Mouse (Mus musculus): Measurements from ENCODE around the gene Tmem143. TPM values are rescaled to one million over a fixed set of nuclear protein-coding genes. Genes with fewer than 3 reads are reported as not detected.
"Not testable (repeated sequence)": the region's sequence is repeated elsewhere in the genome, so short reads cannot be mapped to it uniquely, and the experiment has no call there.

Tmem143 gene
- polyA plus RNA-seq, 1 experiment = 2.0 TPM

- Histone ChIP-seq H3K27me3 (ENCODE audit: control insufficient read depth) (peaks cover 13% of the 10 kb centered on the region), H3K4me1 (ENCODE audit: control insufficient read depth) (peaks cover 1% of the 10 kb centered on the region), H3K4me3 (replicated peaks) (no peak overlapping the region), H3K36me3 (ENCODE audit: control insufficient read depth) (no peaks in the 10 kb centered on the region), H3K9me3 (ENCODE audit: control insufficient read depth, low read length) (peaks cover 20% of the 10 kb centered on the region)
- TF ChIP-seq TAL1 (IDR thresholded peaks at IDR 0.05; ENCODE audit: low read length) = no peak
- TF ChIP-seq GATA1 (IDR thresholded peaks at IDR 0.05; ENCODE audit: low read length) = no peak
Observed at GRCm38 (mm10) chr7:45929688-45930087, 32.9 kb downstream of the Tmem143 start.

GRCm38 (mm10) chr7:45933766-45934165 lies 37.0 kb downstream of the Tmem143 start:
- not testable (repeated sequence) for H3K4me1 ChIP-seq (ENCODE audit: control insufficient read depth); H3K27me3 ChIP-seq (ENCODE audit: control insufficient read depth); H3K36me3 ChIP-seq (ENCODE audit: control insufficient read depth); H3K4me3 ChIP-seq (replicated peaks)
- peaks cover 13% of the 10 kb centered on the region for H3K9me3 ChIP-seq (ENCODE audit: control insufficient read depth, low read length)

GRCm38 (mm10) chr7:45935114-45935513 lies 38.4 kb downstream of the Tmem143 start:
- Histone ChIP-seq H3K4me1 (ENCODE audit: control insufficient read depth) (no peaks in the 10 kb centered on the region), H3K36me3 (ENCODE audit: control insufficient read depth) (no peaks in the 10 kb centered on the region)

GRCm38 (mm10) chr7:45939836-45940235 lies 43.1 kb downstream of the Tmem143 start:
- Histone ChIP-seq H3K9me3 (ENCODE audit: control insufficient read depth, low read length) (no peaks in the 10 kb centered on the region), H3K4me1 (ENCODE audit: control insufficient read depth) (no peaks in the 10 kb centered on the region), H3K27me3 (ENCODE audit: control insufficient read depth) (no peaks in the 10 kb centered on the region), H3K36me3 (ENCODE audit: control insufficient read depth) (no peaks in the 10 kb centered on the region), H3K4me3 (replicated peaks) (no peak overlapping the region)
- TF ChIP-seq TAL1 (IDR thresholded peaks at IDR 0.05; ENCODE audit: low read length) (no peak), GATA1 (IDR thresholded peaks at IDR 0.05; ENCODE audit: low read length) (no peak)

More at GRCm38 (mm10) chr7:45935114-45935513, 38.4 kb downstream of the Tmem143 start:
- Histone ChIP-seq H3K27me3 (ENCODE audit: control insufficient read depth) (no peaks in the 10 kb centered on the region), H3K4me3 (replicated peaks) (no peak overlapping the region), H3K9me3 (ENCODE audit: control insufficient read depth, low read length) (peaks cover 13% of the 10 kb centered on the region)
- TF ChIP-seq TAL1 (IDR thresholded peaks at IDR 0.05; ENCODE audit: low read length) = no peak
- no peak for TF ChIP-seq GATA1 (IDR thresholded peaks at IDR 0.05; ENCODE audit: low read length)

GRCm38 (mm10) chr7:45941986-45942385 lies 45.2 kb downstream of the Tmem143 start:
- Histone ChIP-seq H3K36me3 (ENCODE audit: control insufficient read depth) (no peaks in the 10 kb centered on the region), H3K27me3 (ENCODE audit: control insufficient read depth) (no peaks in the 10 kb centered on the region), H3K4me1 (ENCODE audit: control insufficient read depth) (no peaks in the 10 kb centered on the region), H3K9me3 (ENCODE audit: control insufficient read depth, low read length) (no peaks in the 10 kb centered on the region), H3K4me3 (replicated peaks) (no peak overlapping the region)
- TF ChIP-seq GATA1 (IDR thresholded peaks at IDR 0.05; ENCODE audit: low read length) (no peak), TAL1 (IDR thresholded peaks at IDR 0.05; ENCODE audit: low read length) (no peak)

- H3K27me3 ChIP-seq (ENCODE audit: control insufficient read depth); H3K4me1 ChIP-seq (ENCODE audit: control insufficient read depth); H3K9me3 ChIP-seq (ENCODE audit: control insufficient read depth, low read length); H3K4me3 ChIP-seq (replicated peaks); H3K36me3 ChIP-seq (ENCODE audit: control insufficient read depth): not testable (repeated sequence)
Observed at GRCm38 (mm10) chr7:45943280-45943679, 46.5 kb downstream of the Tmem143 start.

- Histone ChIP-seq H3K27me3 (ENCODE audit: control insufficient read depth) (no peaks in the 10 kb centered on the region), H3K4me1 (ENCODE audit: control insufficient read depth) (no peaks in the 10 kb centered on the region), H3K4me3 (replicated peaks) (no peak overlapping the region), H3K9me3 (ENCODE audit: control insufficient read depth, low read length) (no peaks in the 10 kb centered on the region), H3K36me3 (ENCODE audit: control insufficient read depth) (no peaks in the 10 kb centered on the region)
- TF ChIP-seq TAL1 (IDR thresholded peaks at IDR 0.05; ENCODE audit: low read length) (no peak), GATA1 (IDR thresholded peaks at IDR 0.05; ENCODE audit: low read length) (no peak)
Observed at GRCm38 (mm10) chr7:45949061-45949460, 52.3 kb downstream of the Tmem143 start.

GRCm38 (mm10) chr7:45956611-45957010 lies 59.9 kb downstream of the Tmem143 start:
- H3K27me3 ChIP-seq (ENCODE audit: control insufficient read depth) = no peaks in the 10 kb centered on the region
- H3K4me3 ChIP-seq (replicated peaks) = no peak overlapping the region
- H3K4me1 ChIP-seq (ENCODE audit: control insufficient read depth) = no peaks in the 10 kb centered on the region
- no peak for TF ChIP-seq GATA1 (IDR thresholded peaks at IDR 0.05; ENCODE audit: low read length)
- no peak for TF ChIP-seq TAL1 (IDR thresholded peaks at IDR 0.05; ENCODE audit: low read length)
- H3K9me3 ChIP-seq (ENCODE audit: control insufficient read depth, low read length) = no peaks in the 10 kb centered on the region
- no peaks in the 10 kb centered on the region for H3K36me3 ChIP-seq (ENCODE audit: control insufficient read depth)

Other genes starting within 250 kb of the Tmem143 start
- 0.09 TPM in 1 of 2 replicates, not detected in the other for gene Fut2, start 230.5 kb upstream of the Tmem143 start, polyA plus RNA-seq (2012)
- gene Ntn5, start 212.9 kb upstream of the Tmem143 start, polyA plus RNA-seq (2012) = not detected in 2 replicates
- gene Sec1, start 202.5 kb upstream of the Tmem143 start, polyA plus RNA-seq (2012) = not detected in 2 replicates
- gene Car11, start 197.1 kb upstream of the Tmem143 start, polyA plus RNA-seq (2012) = not detected in 2 replicates
- 0.07 TPM in 2 replicates for gene Dbp, start 191.9 kb upstream of the Tmem143 start, polyA plus RNA-seq (2012)
- gene Rpl18, start 181.5 kb upstream of the Tmem143 start, polyA plus RNA-seq (2012) = 1,232 and 1,322 TPM in 2 replicates
- 5.1 and 5.7 TPM in 2 replicates for gene Sphk2, start 178.9 kb upstream of the Tmem143 start, polyA plus RNA-seq (2012)
- 0.03 and 0.11 TPM in 2 replicates for gene Fam83e, start 175.7 kb upstream of the Tmem143 start, polyA plus RNA-seq (2012)
- gene Spaca4, start 171.1 kb upstream of the Tmem143 start, polyA plus RNA-seq (2012) = not detected in 2 replicates
- gene Lmtk3, start 113.2 kb upstream of the Tmem143 start, polyA plus RNA-seq (2012) = 0.01 and 0.04 TPM in 2 replicates
- gene Sult2b1, start 112.3 kb upstream of the Tmem143 start, polyA plus RNA-seq (2012) = 0.04 TPM in 1 of 2 replicates, not detected in the other
- gene Cyth2, start 82.4 kb upstream of the Tmem143 start, polyA plus RNA-seq (2012) = 21.7 and 22.4 TPM in 2 replicates
- 0.02 and 0.04 TPM in 2 replicates for gene Kcnj14, start 72.2 kb upstream of the Tmem143 start, polyA plus RNA-seq (2012)
- gene Grwd1, start 66.0 kb upstream of the Tmem143 start, polyA plus RNA-seq (2012) = 1.1 and 1.4 TPM in 2 replicates
- 18.7 and 19.2 TPM in 2 replicates for gene Kdelr1, start 24.2 kb upstream of the Tmem143 start, polyA plus RNA-seq (2012)
- 0.01 TPM in 2 replicates for gene Grin2d, start 18.6 kb upstream of the Tmem143 start, polyA plus RNA-seq (2012)
- gene Syngr4, start 227 bp upstream of the Tmem143 start, polyA plus RNA-seq (2012) = 1.1 and 1.2 TPM in 2 replicates
- gene Emp3, start 24.5 kb downstream of the Tmem143 start, polyA plus RNA-seq (2012) = 3.5 and 9.5 TPM in 2 replicates
- gene Ccdc114, start 27.1 kb downstream of the Tmem143 start, polyA plus RNA-seq (2012) = 0.02 TPM in 1 of 2 replicates, not detected in the other
- 0.03 and 0.04 TPM in 2 replicates for gene Abcc6, start 133.4 kb downstream of the Tmem143 start, polyA plus RNA-seq (2012)
- 1.4 and 1.8 TPM in 2 replicates for gene Nomo1, start 136.8 kb downstream of the Tmem143 start, polyA plus RNA-seq (2012)
- gene Kcnj11, start 203.8 kb downstream of the Tmem143 start, polyA plus RNA-seq (2012) = 0.01 TPM in 1 of 2 replicates, not detected in the other

Measured in erythroblast, embryonic 14.5 days (primary cell).